Mouse (Mus musculus) large intestine, adult 2 months (tissue): ENCODE measurements around the gene Golga3. TPM values are rescaled to one million over a fixed set of nuclear protein-coding genes. Genes with fewer than 3 reads are reported as not detected.
A peak's percentile ranks its signal among the peaks of the same experiment; 100 is the strongest.

ENCODE experiments used
- DNase-seq: peaks from one replicate; pipeline ENCODE4 v3.0.0-alpha.2; 2012; ENCODE audit warnings: low read depth, low spot score
- WGBS: fragments of 180-500 bp; shearing (Covaris S2); methylation state at CpG from one replicate; pipeline ENCODE4 v1.1.7; 2018; 5-methylcytosine and 5-hydroxymethylcytosine counted together
- polyA plus RNA-seq: library from polyadenylated mRNA; depleted of rRNA; stranded (reverse); fragments of >200 nt; gene quantifications from 2 replicates; pipeline ENCODE4 v1.2.3, GENCODE M21; 2012; rRNA removed

The Golga3 gene
- 4.7 and 8.6 TPM in 2 replicates for polyA plus RNA-seq

GRCm38 (mm10) chr5:110176362-110177020 is at the start of gene Golga3:
Gene Golga3, plus strand, starts transcription at chr5:110176701.
- WGBS: under 1% methylated on average over 41 of the region's 41 CpGs
- peak; percentile 78 for DNase-seq

- WGBS: 4% methylated on average over 46 of the region's 46 CpGs
- DNase-seq: peak; percentile 91
Observed at GRCm38 (mm10) chr5:110135293-110136086, 41.0 kb upstream of the Golga3 start, which contains the start of gene Chfr. Gene Chfr, plus strand, starts transcription at chr5:110135842.

GRCm38 (mm10) chr5:110136087-110136464 is 40.4 kb upstream of the Golga3 start:
- 4% methylated on average over 18 of the region's 18 CpGs for WGBS

GRCm38 (mm10) chr5:110137816-110138215 is 38.7 kb upstream of the Golga3 start:
- no peak for DNase-seq
- over 99% methylated on average over 3 of the region's 3 CpGs for WGBS

More at GRCm38 (mm10) chr5:110136087-110136464, 40.4 kb upstream of the Golga3 start:
- no peak for DNase-seq

- DNase-seq: no peak
- WGBS: 94% methylated on average over 3 of the region's 3 CpGs
Observed at GRCm38 (mm10) chr5:110139325-110139724, 37.2 kb upstream of the Golga3 start.

GRCm38 (mm10) chr5:110140424-110140823 is 36.1 kb upstream of the Golga3 start:
- 91% methylated on average over 7 of the region's 7 CpGs for WGBS
- no peak for DNase-seq

- DNase-seq: no peak
- WGBS: 66% methylated on average over 2 of the region's 2 CpGs
Observed at GRCm38 (mm10) chr5:110142309-110142708, 34.2 kb upstream of the Golga3 start.

- no peak for DNase-seq
- WGBS: 86% methylated on average over 5 of the region's 5 CpGs
Observed at GRCm38 (mm10) chr5:110143007-110143406, 33.5 kb upstream of the Golga3 start.

GRCm38 (mm10) chr5:110169374-110169773 is 7.1 kb upstream of the Golga3 start:
- whole genome bisulfite sequencing: 92% methylated on average over 4 of the region's 4 CpGs
- DNase-seq: no peak

- 2% methylated on average over 19 of the region's 19 CpGs for WGBS
- DNase-seq: no peak
Observed at GRCm38 (mm10) chr5:110177021-110177420, 520 bp downstream of the Golga3 start.

- DNase-seq: no peak
- WGBS: 71% methylated on average over 2 of the region's 2 CpGs
Observed at GRCm38 (mm10) chr5:110178628-110179027, 2.1 kb downstream of the Golga3 start.

GRCm38 (mm10) chr5:110181716-110182115 is 5.2 kb downstream of the Golga3 start:
- WGBS: 68% methylated on average over 5 of the region's 5 CpGs
- no peak for DNase-seq

GRCm38 (mm10) chr5:110203164-110203895 is 26.8 kb downstream of the Golga3 start:
- DNase-seq: no peak
- whole genome bisulfite sequencing: 84% methylated on average over 10 of the region's 10 CpGs

- 79% methylated on average over 6 of the region's 6 CpGs for WGBS
- no peak for DNase-seq
Observed at GRCm38 (mm10) chr5:110204777-110205176, 28.3 kb downstream of the Golga3 start.

- whole genome bisulfite sequencing: 76% methylated on average over 2 of the region's 2 CpGs
- no peak for DNase-seq
Observed at GRCm38 (mm10) chr5:110211312-110211711, 34.8 kb downstream of the Golga3 start.

- DNase-seq: no peak
- 92% methylated on average over 3 of the region's 3 CpGs for WGBS
Observed at GRCm38 (mm10) chr5:110216780-110217179, 40.3 kb downstream of the Golga3 start.

GRCm38 (mm10) chr5:110220331-110220730 is 43.8 kb downstream of the Golga3 start:
- WGBS: 94% methylated on average over 4 of the region's 4 CpGs

GRCm38 (mm10) chr5:110222757-110223156 is 46.3 kb downstream of the Golga3 start:
- 84% methylated on average over 6 of the region's 6 CpGs for WGBS
- no peak for DNase-seq

More at GRCm38 (mm10) chr5:110220331-110220730, 43.8 kb downstream of the Golga3 start:
- DNase-seq: no peak

GRCm38 (mm10) chr5:110225056-110225455 is 48.6 kb downstream of the Golga3 start:
- 79% methylated on average over 3 of the region's 3 CpGs for WGBS
- DNase-seq: no peak

- 38% methylated on average over 1 of the region's 1 CpGs for WGBS
- DNase-seq: no peak
Observed at GRCm38 (mm10) chr5:110227336-110227883, 50.9 kb downstream of the Golga3 start.
